Mouse (Mus musculus) midbrain, embryonic 12.5 days (tissue): ENCODE results near the gene Rnf26. TPM values are rescaled to one million over a fixed set of nuclear protein-coding genes. Genes with fewer than 3 reads are reported as not detected.

Experiments
- ATAC-seq: fragments of 200-750 bp; cut with Nextera tagmentation; 2 replicates; pipeline ENCODE4 v1.8.0; 2017; ENCODE audit warnings: low read depth, moderate TSS enrichment, moderate library complexity; ENCODE audit not compliant: low FRiP score
- H3K27ac ChIP-seq: fragments of 300-500 bp; sonication (generic); replicated peaks from 2 replicates; pipeline ENCODE4 v1.5.1; 2016; ENCODE audit warnings: mild to moderate bottlenecking
- H3K27me3 ChIP-seq: fragments of 300-500 bp; sonication (generic); 2 replicates; pipeline ENCODE4 v1.6.1; 2016; ENCODE audit warnings: mild to moderate bottlenecking
- H3K36me3 ChIP-seq: fragments of 300-500 bp; sonication (generic); 2 replicates; pipeline ENCODE4 v1.6.1; 2016
- H3K4me1 ChIP-seq: fragments of 300-500 bp; sonication (generic); 2 replicates; pipeline ENCODE4 v1.6.1; 2016
- H3K4me2 ChIP-seq: fragments of 300-500 bp; sonication (generic); replicated peaks from 2 replicates; pipeline ENCODE4 v1.6.1; 2016; ENCODE audit warnings: mild to moderate bottlenecking, moderate library complexity
- H3K4me3 ChIP-seq: fragments of 300-500 bp; sonication (generic); 2 replicates; pipeline ENCODE4 v1.5.1; 2016; ENCODE audit warnings: mild to moderate bottlenecking
- H3K9ac ChIP-seq: fragments of 300-500 bp; sonication (generic); replicated peaks from 2 replicates; pipeline ENCODE4 v1.6.1; 2016; ENCODE audit warnings: mild to moderate bottlenecking, moderate library complexity
- H3K9me3 ChIP-seq: fragments of 300-500 bp; sonication (generic); 2 replicates; pipeline ENCODE4 v1.6.1; 2016; ENCODE audit warnings: mild to moderate bottlenecking
- WGBS: fragments of 180-500 bp; shearing (Covaris S2); methylation state at CpG from one replicate; pipeline ENCODE4 v1.1.7; 2016; 5-methylcytosine and 5-hydroxymethylcytosine counted together
- polyA plus RNA-seq: library from polyadenylated mRNA; unstranded; fragments of >200 nt; fragmentation: Nextera tagmentation; extraction: Ambion mirVana; gene quantifications from 2 replicates; pipeline ENCODE4 v1.2.1, GENCODE M21; 2016

The Rnf26 gene
- 60.6 and 64.2 TPM in 2 replicates for polyA plus RNA-seq

DNA sequence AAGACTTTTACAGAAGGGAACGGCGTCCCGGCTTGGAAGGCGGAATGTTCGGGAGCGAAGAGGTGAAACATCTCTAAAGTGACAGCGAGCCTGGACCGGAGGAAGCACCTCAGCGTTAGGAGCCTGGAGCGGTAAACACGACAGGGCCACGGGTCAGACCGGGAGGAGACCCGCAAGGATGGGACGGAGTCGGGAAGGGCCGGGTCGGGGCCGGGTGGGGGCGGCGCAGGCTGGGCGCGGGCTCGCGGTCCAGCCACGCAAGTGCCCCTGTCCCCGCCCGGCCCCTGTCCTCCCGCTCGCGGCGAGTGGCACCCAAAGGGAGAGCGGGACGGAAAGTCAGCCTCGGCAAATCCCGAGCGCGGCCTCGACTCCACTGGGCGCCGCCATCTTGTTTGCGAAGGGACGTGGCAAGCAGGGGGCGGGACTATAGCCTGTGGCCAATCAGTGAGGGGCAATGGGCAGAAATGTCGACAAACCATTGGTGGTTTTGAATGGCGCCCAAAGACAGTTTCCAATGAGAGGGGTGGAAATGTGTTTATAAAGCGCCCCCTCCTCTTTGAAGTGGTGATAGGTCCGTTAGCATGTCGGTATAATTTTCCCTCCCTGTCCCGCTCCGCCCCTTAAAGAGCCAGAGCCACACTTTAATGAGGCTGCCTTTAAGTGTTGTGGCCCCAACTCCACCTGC, at the start of gene Rnf26, which contains the start of gene Gm49380:
Rnf26 (minus strand) TSS at position 413 of the 685 bp plus-strand sequence.
Gm49380 (minus strand) TSS at position 396 of the 685 bp plus-strand sequence.
- under 1% methylated on average over 51 of the region's 51 CpGs for WGBS
- H3K27me3 ChIP-seq = no peaks in the 10 kb centered on the region
- peak; percentile 95 for ATAC-seq

DNA sequence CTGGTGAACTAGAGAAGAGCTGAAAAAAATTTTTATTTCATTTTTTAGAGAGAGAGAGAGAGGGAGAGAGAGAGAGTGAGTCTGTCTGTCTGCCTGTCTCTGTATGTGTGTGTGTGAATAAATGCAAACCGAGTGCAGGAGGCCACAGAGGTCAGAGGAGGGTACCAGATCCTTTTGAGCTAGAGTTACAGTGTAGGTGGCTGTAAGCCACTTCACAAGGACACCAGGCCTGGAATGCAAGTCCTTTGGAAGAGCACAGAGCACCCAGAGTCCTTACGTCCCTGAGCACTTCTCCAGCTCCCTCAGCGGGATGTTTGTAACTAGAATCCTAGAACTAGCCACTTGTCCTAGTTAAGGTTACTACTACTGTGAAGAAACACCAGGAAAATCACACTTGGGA, 46.6 kb upstream of the Rnf26 start:
- Histone ChIP-seq H3K27ac (no peak overlapping the region), H3K9me3 (peaks cover 3% of the 10 kb centered on the region; the same call in 1 of the 2 replicates), H3K36me3 (peaks cover 73% of the 10 kb centered on the region), H3K4me2 (no peak overlapping the region), H3K4me1 (no peaks in the 10 kb centered on the region), H3K9ac (no peak overlapping the region), H3K27me3 (no peaks in the 10 kb centered on the region), H3K4me3 (no peak overlapping the region)
- no peak for ATAC-seq
- 97% methylated on average over 3 of the region's 3 CpGs for WGBS

More for the DNA sequence above, at the start of gene Rnf26, which contains the start of gene Gm49380:
- H3K4me1 ChIP-seq = peaks cover 32% of the 10 kb centered on the region
- peak within 1 kb of the TSS; percentile 84 for H3K9ac ChIP-seq
- peak within 1 kb of the TSS; percentile 61; the same call in 1 of the 2 replicates for H3K27ac ChIP-seq
- H3K36me3 ChIP-seq = no peaks in the 10 kb centered on the region
- peak within 1 kb of the TSS; percentile 89 for H3K4me3 ChIP-seq
- no peaks in the 10 kb centered on the region for H3K9me3 ChIP-seq
- peak within 1 kb of the TSS; percentile 60 for H3K4me2 ChIP-seq

DNA sequence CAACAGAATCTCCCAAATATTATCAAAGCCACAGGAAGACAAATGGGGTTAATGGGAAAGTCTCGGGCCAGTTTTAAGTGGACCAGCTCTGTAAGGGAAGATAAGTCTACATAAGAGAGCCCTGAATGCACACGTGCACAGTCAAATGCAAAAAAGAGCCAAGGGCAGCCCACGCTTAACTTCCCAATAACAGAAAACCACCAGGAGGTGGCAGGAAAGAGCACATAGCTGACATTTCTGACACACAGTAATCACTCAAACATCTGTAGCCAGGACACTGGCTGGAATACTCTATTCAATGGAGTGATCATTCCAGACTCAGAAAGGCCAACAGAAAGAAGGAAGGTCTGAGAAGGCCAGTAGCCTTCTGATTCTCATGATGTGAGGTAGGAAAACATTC, 34.0 kb upstream of the Rnf26 start:
- H3K4me2 ChIP-seq = no peak overlapping the region
- H3K36me3 ChIP-seq = peaks cover 61% of the 10 kb centered on the region
- no peak for ATAC-seq
- no peak overlapping the region for H3K27ac ChIP-seq
- H3K4me1 ChIP-seq = 0 out of 2 replicates have a peak, but pooled peaks cover 3% of the 10 kb centered on the region
- H3K27me3 ChIP-seq = no peaks in the 10 kb centered on the region
- WGBS = 66% methylated on average over 3 of the region's 3 CpGs
- no peak overlapping the region for H3K9ac ChIP-seq
- H3K4me3 ChIP-seq = no peak overlapping the region
- H3K9me3 ChIP-seq = no peaks in the 10 kb centered on the region

DNA sequence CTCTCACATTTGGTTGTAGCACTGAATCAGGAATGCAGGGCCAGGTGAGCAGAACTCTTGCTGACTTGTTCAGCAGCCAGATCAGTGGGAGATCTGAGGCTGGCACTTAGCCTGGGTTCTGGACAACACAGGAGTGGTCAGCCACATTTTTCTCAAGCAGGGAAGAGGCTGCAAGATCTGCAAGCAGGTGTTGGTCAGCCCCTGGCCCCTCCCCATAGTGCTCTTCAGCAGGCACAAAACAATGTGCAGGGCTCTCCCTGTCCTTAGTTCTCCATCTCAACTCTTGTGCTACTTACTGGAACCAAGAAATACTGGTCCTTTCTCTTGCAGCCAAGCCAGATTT, 31.4 kb upstream of the Rnf26 start:
- H3K4me2 ChIP-seq = no peak overlapping the region
- no peak overlapping the region for H3K9ac ChIP-seq
- H3K4me1 ChIP-seq = 0 out of 2 replicates have a peak, but pooled peaks cover 3% of the 10 kb centered on the region
- no peaks in the 10 kb centered on the region for H3K27me3 ChIP-seq
- no peak overlapping the region for H3K27ac ChIP-seq
- H3K36me3 ChIP-seq = peaks cover 54% of the 10 kb centered on the region
- no peaks in the 10 kb centered on the region for H3K9me3 ChIP-seq
- no peak overlapping the region for H3K4me3 ChIP-seq
- no peak for ATAC-seq

DNA sequence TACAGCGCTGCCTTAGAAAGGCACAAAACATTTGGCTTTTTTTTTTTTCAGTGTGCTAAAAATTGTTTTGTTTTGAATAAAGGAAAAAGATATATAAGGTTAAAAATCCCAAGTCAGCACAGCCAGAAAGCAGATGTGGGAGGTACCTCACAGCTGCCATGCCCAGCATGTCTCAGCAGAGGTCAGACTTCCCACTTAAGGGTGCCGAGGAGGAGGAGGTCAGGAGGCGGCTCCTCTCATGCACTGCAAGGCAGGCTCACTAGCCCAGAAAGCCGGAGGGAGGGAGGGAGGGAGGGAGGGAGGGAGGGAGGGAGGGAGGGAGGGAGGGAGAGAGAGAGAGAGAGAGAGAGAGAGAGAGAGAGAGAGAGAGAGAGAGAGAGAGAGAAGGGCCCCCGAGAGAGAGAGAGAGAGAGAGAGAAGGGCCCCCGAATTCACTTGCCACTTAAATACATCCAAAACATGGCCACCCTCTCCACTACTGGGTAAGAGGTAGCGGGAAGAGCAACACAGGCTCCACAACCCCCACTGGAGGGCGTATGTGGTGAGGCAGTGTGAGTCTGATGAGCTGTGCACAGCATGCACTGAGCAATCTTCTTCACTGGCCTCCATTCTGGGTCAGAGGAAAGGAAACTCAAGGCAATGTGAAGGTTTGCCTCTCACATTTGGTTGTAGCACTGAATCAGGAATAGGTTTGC, 30.9 kb upstream of the Rnf26 start:
- Histone ChIP-seq H3K9ac (no peak overlapping the region), H3K27me3 (no peaks in the 10 kb centered on the region), H3K27ac (no peak overlapping the region), H3K4me1 (0 out of 2 replicates have a peak, but pooled peaks cover 3% of the 10 kb centered on the region), H3K9me3 (no peaks in the 10 kb centered on the region), H3K4me3 (no peak overlapping the region), H3K4me2 (no peak overlapping the region), H3K36me3 (peaks cover 50% of the 10 kb centered on the region)
- ATAC-seq = no peak
- WGBS = 30% methylated on average over 6 of the region's 8 CpGs

DNA sequence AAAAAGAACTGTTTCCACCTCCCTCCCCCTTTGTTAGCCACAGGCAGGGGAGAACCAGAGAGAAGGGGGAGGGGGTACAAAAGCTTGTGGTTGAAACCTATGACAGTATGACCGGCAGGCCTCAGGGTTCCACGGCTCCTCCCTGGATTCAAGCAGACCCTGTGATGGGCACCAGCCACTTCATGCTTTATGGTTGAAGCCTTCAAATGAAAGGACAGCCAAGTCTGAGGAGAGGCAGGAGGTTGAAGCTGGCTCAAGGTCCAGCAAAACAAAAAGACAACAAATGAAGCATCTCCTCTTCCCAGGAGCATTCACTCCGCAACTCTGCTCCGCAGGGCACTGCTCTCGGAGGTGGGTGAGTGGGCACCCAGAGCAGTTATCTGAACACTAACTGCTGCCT, 30.1 kb upstream of the Rnf26 start:
- no peak for ATAC-seq
- Histone ChIP-seq H3K4me2 (no peak overlapping the region), H3K4me1 (0 out of 2 replicates have a peak, but pooled peaks cover 3% of the 10 kb centered on the region), H3K36me3 (peaks cover 47% of the 10 kb centered on the region), H3K27me3 (no peaks in the 10 kb centered on the region), H3K9ac (0 out of 2 replicates have a peak overlapping the region, but pooled peaks have one; percentile 28), H3K9me3 (no peaks in the 10 kb centered on the region), H3K27ac (0 out of 2 replicates have a peak overlapping the region, but pooled peaks have one; percentile 15), H3K4me3 (no peak overlapping the region)
- WGBS = 71% methylated on average over 5 of the region's 5 CpGs

DNA sequence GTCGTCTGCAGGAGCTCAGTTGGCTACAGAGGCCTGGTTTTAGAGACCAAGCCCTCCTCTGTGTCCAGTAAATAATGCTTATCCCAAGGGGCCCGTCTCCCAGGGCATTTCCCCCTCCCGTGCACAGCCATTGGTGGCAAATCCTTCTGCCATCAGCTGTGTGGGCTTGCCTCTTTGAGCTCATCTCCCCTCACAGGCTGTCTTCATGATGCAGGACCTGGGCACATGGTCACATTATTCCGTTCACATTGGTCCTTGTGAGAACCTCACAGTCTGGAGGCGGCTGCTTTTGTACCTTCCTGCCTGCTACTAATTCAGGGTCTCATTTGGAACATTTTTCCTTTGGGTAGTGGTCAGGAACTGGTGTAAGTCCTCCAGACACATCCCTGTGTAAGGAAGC, 28.6 kb upstream of the Rnf26 start:
- Histone ChIP-seq H3K4me1 (0 out of 2 replicates have a peak, but pooled peaks cover 3% of the 10 kb centered on the region), H3K27ac (no peak overlapping the region), H3K4me3 (no peak overlapping the region), H3K27me3 (peaks cover under 1% of the 10 kb centered on the region; the same call in 1 of the 2 replicates), H3K4me2 (no peak overlapping the region), H3K9me3 (no peaks in the 10 kb centered on the region), H3K36me3 (peaks cover 43% of the 10 kb centered on the region), H3K9ac (no peak overlapping the region)
- ATAC-seq = no peak
- 55% methylated on average over 5 of the region's 5 CpGs for WGBS

DNA sequence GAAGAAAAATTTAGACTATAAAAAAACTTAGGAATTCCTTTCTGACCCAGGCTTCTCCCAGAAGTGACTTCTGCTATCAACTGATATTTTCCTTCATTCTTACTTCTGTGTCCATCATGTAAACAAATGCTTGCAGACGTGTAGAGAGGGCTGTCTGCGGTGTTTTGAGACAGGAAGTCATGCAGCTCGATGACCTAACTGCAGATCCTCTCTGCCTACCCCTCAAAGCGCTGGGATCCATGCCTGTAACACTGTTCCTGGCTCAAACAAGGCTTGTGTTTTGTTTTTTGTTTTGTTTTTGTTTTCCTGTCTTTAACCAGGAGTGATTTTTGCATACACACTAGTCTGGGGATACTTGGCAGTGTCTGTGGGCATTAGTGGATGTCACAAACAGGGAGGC, 24.5 kb upstream of the Rnf26 start:
- Histone ChIP-seq H3K27ac (no peak overlapping the region), H3K4me3 (no peak overlapping the region), H3K4me1 (peaks cover 37% of the 10 kb centered on the region), H3K9ac (no peak overlapping the region), H3K27me3 (peaks cover 41% of the 10 kb centered on the region), H3K4me2 (no peak overlapping the region), H3K9me3 (no peaks in the 10 kb centered on the region), H3K36me3 (peaks cover 17% of the 10 kb centered on the region; the same call in 1 of the 2 replicates)
- ATAC-seq = no peak
- 85% methylated on average over 4 of the region's 4 CpGs for WGBS

DNA sequence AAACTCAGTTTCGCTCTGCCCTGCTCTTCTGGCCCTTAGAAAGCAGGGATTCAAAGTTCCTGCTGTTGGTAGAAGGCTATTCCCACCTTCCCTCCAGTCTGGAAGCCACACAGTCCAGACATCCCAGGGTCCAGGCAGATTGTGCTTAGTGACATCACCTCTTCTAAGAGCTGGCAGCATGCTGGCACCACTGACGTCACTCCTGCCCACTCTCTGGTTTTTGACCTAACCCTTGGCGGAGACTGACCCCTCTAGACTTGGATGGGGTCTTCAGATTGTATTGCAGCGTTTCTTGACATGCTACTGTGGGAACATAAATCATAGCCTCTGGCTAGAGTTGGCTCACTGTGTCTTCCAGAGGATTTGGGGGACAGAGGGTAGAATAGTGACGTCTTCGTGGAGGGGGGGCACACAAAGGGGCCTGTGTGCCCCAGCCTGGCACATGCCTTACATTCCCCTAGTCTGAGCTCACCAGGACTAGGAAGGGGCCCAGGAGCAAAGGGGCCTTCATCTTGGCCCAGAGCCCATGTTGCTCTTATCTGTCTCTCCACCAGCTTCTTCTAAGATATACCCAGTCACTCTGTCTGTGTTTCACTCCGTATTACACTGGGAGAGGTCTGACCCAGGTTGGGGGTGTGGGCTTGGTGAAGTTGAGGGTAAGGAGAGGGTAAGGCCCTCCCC, 22.6 kb upstream of the Rnf26 start:
- Histone ChIP-seq H3K27me3 (peaks cover 61% of the 10 kb centered on the region), H3K4me1 (peaks cover 43% of the 10 kb centered on the region), H3K9ac (peak overlapping the region; percentile 57; the same call in 1 of the 2 replicates), H3K27ac (no peak overlapping the region), H3K36me3 (0 out of 2 replicates have a peak, but pooled peaks cover 5% of the 10 kb centered on the region), H3K4me3 (peak overlapping the region; percentile 48), H3K9me3 (no peaks in the 10 kb centered on the region), H3K4me2 (peak overlapping the region; percentile 67)
- ATAC-seq = no peak
- 64% methylated on average over 7 of the region's 7 CpGs for WGBS

DNA sequence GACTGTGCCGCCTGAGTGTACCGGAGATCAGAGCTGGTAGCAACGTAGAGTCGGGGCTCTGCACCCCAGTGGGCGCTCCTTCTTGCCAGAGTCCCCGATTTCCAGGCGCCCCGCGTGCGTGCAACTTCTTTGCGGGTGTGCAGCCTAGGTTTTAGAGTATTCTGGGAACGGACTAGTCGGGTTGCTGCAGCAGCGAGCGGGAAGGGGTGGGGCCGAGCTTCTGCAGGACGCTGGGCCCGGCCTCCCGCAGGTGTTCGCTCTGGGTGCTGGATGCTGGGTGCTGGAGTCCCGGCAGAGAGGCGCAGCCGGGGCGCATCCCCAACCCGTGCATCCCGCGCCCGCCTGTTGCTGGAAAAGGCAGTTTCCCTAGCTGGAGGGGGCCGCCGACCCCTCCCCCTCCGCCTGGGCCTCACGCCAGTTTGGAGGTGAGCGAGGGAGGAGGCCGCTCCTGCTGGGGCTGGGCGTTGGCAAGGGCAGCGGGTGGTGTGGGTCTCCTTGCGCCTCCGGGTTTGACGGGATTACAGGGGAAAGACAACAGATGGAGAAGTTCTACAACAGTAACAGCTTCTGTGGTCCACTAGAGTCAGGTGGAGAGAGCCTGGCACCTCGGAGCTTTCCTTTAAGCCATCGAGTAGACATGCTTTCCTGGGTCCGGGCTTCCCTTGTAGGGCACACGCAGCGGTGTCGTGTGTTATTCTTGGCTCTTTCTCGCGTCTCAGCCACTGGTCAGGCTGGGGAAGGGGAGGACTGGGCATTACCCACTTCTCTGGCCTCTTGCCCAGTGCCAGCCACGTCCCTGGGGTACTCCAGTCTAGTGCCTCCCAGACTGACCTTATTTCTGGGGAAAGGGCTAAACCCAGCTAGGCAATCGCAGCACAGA, 21.8 kb upstream of the Rnf26 start:
- Histone ChIP-seq H3K27ac (no peak overlapping the region), H3K4me1 (peaks cover 51% of the 10 kb centered on the region), H3K9me3 (no peaks in the 10 kb centered on the region), H3K27me3 (peaks cover 66% of the 10 kb centered on the region), H3K9ac (peak overlapping the region; percentile 57), H3K4me2 (peak overlapping the region; percentile 67), H3K4me3 (peak overlapping the region; percentile 48), H3K36me3 (0 out of 2 replicates have a peak, but pooled peaks cover 5% of the 10 kb centered on the region)
- 3% methylated on average over 45 of the region's 49 CpGs for WGBS
- no peak for ATAC-seq
